9 mouse cellular contexts compared by ENCODE assay signal in genomic region chr13:23429771-23430380, GRCm38 (mm10). TPM values are rescaled to one million over a fixed set of nuclear protein-coding genes. Genes with fewer than 3 reads are reported as not detected.
DNase-seq lines count a peak whose midpoint lies in the region; ATAC-seq lines count a peak whose summit lies in the region.
"Had no signal": no experiment of that assay in that cellular context is flagged by ENCODE, and none has a peak within 500 bp of the region (broad histone marks: within the 10 kb centered on the region; RNA-seq: fewer than 3 reads in every experiment).

No protein-coding gene starts in this region.

- no peaks in the 10 kb centered on the region for H3K9me3 ChIP-seq in heart, embryonic 10.5 days
- no peaks in the 10 kb centered on the region for H3K9me3 ChIP-seq in hindbrain, embryonic 15.5 days
- no peaks in the 10 kb centered on the region for H3K9me3 ChIP-seq in midbrain, embryonic 16.5 days (replicated peaks; ENCODE audit: control insufficient read depth, low read length, poor library complexity, severe bottlenecking)

- no peaks in the 10 kb centered on the region for H3K27me3 ChIP-seq in heart, embryonic 10.5 days (ENCODE audit: insufficient read depth, poor library complexity, severe bottlenecking)
- no peaks in the 10 kb centered on the region for H3K27me3 ChIP-seq in hindbrain, embryonic 15.5 days
- H3K27me3 ChIP-seq in midbrain, embryonic 16.5 days (ENCODE audit: control insufficient read depth, insufficient read depth, low read depth, low read length): no peaks in the 10 kb centered on the region

- H3K27ac ChIP-seq in heart, embryonic 10.5 days: peak overlapping the region; percentile 92
- peak overlapping the region; percentile 35; the same call in 1 of the 2 replicates for H3K27ac ChIP-seq in brown adipose tissue, adult 24 weeks (replicated peaks; ENCODE audit: low read depth, low read length)
- H3K27ac ChIP-seq in hindbrain, embryonic 15.5 days (replicated peaks): peak overlapping the region; percentile 88; the same call in 1 of the 2 replicates
- H3K27ac ChIP-seq in midbrain, embryonic 16.5 days (ENCODE audit: low read length): peak overlapping the region; percentile 84; the same call in 1 of the 2 replicates

- no peaks in the 10 kb centered on the region for H3K36me3 ChIP-seq in heart, embryonic 10.5 days
- no peaks in the 10 kb centered on the region for H3K36me3 ChIP-seq in hindbrain, embryonic 15.5 days
- no peaks in the 10 kb centered on the region for H3K36me3 ChIP-seq in midbrain, embryonic 16.5 days (ENCODE audit: control insufficient read depth, insufficient read depth, low read length)

- ATAC-seq in hindbrain, embryonic 15.5 days (ENCODE audit: low FRiP score, low read depth): no peak
- no peak for ATAC-seq in midbrain, embryonic 16.5 days

- no peak for DNase-seq in heart, embryonic 10.5 days (ENCODE audit: low spot score)
- DNase-seq in heart, postnatal 4 days: no peak
- DNase-seq in ovary, postnatal 10 days (ENCODE audit: low spot score): no peak
- DNase-seq in testis, postnatal 10 days (ENCODE audit: low spot score): no peak
- no peak for DNase-seq in cerebellum, adult 18-20 months

- H3K4me1 ChIP-seq in heart, embryonic 10.5 days: peaks cover 16% of the 10 kb centered on the region; the same call in 1 of the 2 replicates
- H3K4me1 ChIP-seq in brown adipose tissue, adult 24 weeks (ENCODE audit: control insufficient read depth, insufficient read depth, insufficient read length, low read length): no peaks in the 10 kb centered on the region
- peaks cover 39% of the 10 kb centered on the region for H3K4me1 ChIP-seq in hindbrain, embryonic 15.5 days (replicated peaks)
- H3K4me1 ChIP-seq in midbrain, embryonic 16.5 days (ENCODE audit: control insufficient read depth, insufficient read depth, low read length): peaks cover 17% of the 10 kb centered on the region

- 35% methylated on average over 10 of the region's 10 CpGs for WGBS in heart, embryonic 10.5 days
- 41% methylated on average over 10 of the region's 10 CpGs for WGBS in hindbrain, embryonic 15.5 days
- 42% methylated on average over 10 of the region's 10 CpGs for WGBS in midbrain, embryonic 16.5 days

- peak overlapping the region; percentile 58 for H3K9ac ChIP-seq in hindbrain, embryonic 15.5 days
- peak overlapping the region; percentile 68 for H3K9ac ChIP-seq in midbrain, embryonic 16.5 days (ENCODE audit: low read depth, low read length)

- peak overlapping the region; percentile 73 for H3K4me3 ChIP-seq in heart, embryonic 10.5 days
- H3K4me3 ChIP-seq in brown adipose tissue, adult 24 weeks (ENCODE audit: insufficient read depth, low read depth, low read length): peak overlapping the region; percentile 85
- peak overlapping the region; percentile 77 for H3K4me3 ChIP-seq in hindbrain, embryonic 15.5 days
- H3K4me3 ChIP-seq in midbrain, embryonic 16.5 days (ENCODE audit: low read depth, low read length): peak overlapping the region; percentile 66

- peak overlapping the region; percentile 63 for H3K4me2 ChIP-seq in hindbrain, embryonic 15.5 days
- peak overlapping the region; percentile 53 for H3K4me2 ChIP-seq in midbrain, embryonic 16.5 days (ENCODE audit: low read length)

RNA-seq across cellular contexts. Expression of gene Abt1, which starts 6.2 kb away (rescaled TPM):
- 10.1 and 13.0 TPM in 2 replicates for polyA plus RNA-seq in heart, embryonic 10.5 days (2016; fragmentation: Nextera tagmentation; extraction: Ambion mirVana)
- 1 to 10 TPM; 5.0 to 5.6 TPM for total RNA-seq in heart, postnatal 4 days (2021)
- 4.4 and 5.0 TPM in 2 replicates for polyA plus RNA-seq in brown adipose tissue, adult 24 weeks (2012; ENCODE audit: insufficient read depth, insufficient read length, missing spikeins)
- 8.8 and 9.1 TPM in 2 replicates for polyA plus RNA-seq in hindbrain, embryonic 15.5 days (2015; fragmentation: Nextera tagmentation; extraction: Ambion mirVana)
- 9.1 and 11.0 TPM in 2 replicates for polyA plus RNA-seq in midbrain, embryonic 16.5 days (2015; fragmentation: Nextera tagmentation; extraction: Ambion mirVana)

RNA-seq across cellular contexts. Expression of gene Btn1a1, which starts 35.8 kb away (rescaled TPM):
- polyA plus RNA-seq in heart, embryonic 10.5 days (2016; fragmentation: Nextera tagmentation; extraction: Ambion mirVana): 0.04 and 0.96 TPM in 2 replicates
- total RNA-seq in heart, postnatal 4 days (2021): under 1 TPM; 0.11 to 0.24 TPM
- polyA plus RNA-seq in brown adipose tissue, adult 24 weeks (2012; ENCODE audit: insufficient read depth, insufficient read length, missing spikeins): not detected in 2 replicates
- 0.17 TPM in 1 of 2 replicates, not detected in the other for polyA plus RNA-seq in hindbrain, embryonic 15.5 days (2015; fragmentation: Nextera tagmentation; extraction: Ambion mirVana)
- 0.10 and 0.31 TPM in 2 replicates for polyA plus RNA-seq in midbrain, embryonic 16.5 days (2015; fragmentation: Nextera tagmentation; extraction: Ambion mirVana)
- total RNA-seq: heart, postnatal 10 days had no signal

RNA-seq across cellular contexts. Expression of gene Btn2a2, which starts 58.8 kb away (rescaled TPM):
- polyA plus RNA-seq in heart, embryonic 10.5 days (2016; fragmentation: Nextera tagmentation; extraction: Ambion mirVana): 0.30 and 0.75 TPM in 2 replicates
- total RNA-seq in heart, postnatal 4 days (2021): not detected
- not detected in 2 replicates for polyA plus RNA-seq in brown adipose tissue, adult 24 weeks (2012; ENCODE audit: insufficient read depth, insufficient read length, missing spikeins)
- 0.06 and 0.08 TPM in 2 replicates for polyA plus RNA-seq in hindbrain, embryonic 15.5 days (2015; fragmentation: Nextera tagmentation; extraction: Ambion mirVana)
- 0.15 TPM in 1 of 2 replicates, not detected in the other for polyA plus RNA-seq in midbrain, embryonic 16.5 days (2015; fragmentation: Nextera tagmentation; extraction: Ambion mirVana)
- total RNA-seq: heart, postnatal 10 days had no signal

Comparison
In these comparisons a context has a peak if more than half of its experiments do, and no peak if none do; other contexts are left out.
1. H3K27ac ChIP-seq: peak in every context shown above with its lines; median percentile 92 in heart, embryonic 10.5 days; 88 in hindbrain, embryonic 15.5 days; 84 in midbrain, embryonic 16.5 days; 35 in brown adipose tissue, adult 24 weeks.